Mouse (Mus musculus) left cerebral cortex, adult 18-20 months (tissue): ENCODE data around the gene Pgc. TPM values are rescaled to one million over a fixed set of nuclear protein-coding genes. Genes with fewer than 3 reads are reported as not detected.

Experiments
- DNase-seq, 2 experiments: peaks; one replicate each; pipeline ENCODE4 v3.0.0; 2021 to 2022; ENCODE audit warnings: low spot score in 2 of 2, mixed read lengths in 1 of 2
- total RNA-seq, 2 experiments: library from RNA; stranded (reverse); gene quantifications; 2 replicates each; pipeline ENCODE4 v1.2.3; 2021

Gene Pgc
- total RNA-seq, 2 experiments from 2014 or later, result not detected

DNA sequence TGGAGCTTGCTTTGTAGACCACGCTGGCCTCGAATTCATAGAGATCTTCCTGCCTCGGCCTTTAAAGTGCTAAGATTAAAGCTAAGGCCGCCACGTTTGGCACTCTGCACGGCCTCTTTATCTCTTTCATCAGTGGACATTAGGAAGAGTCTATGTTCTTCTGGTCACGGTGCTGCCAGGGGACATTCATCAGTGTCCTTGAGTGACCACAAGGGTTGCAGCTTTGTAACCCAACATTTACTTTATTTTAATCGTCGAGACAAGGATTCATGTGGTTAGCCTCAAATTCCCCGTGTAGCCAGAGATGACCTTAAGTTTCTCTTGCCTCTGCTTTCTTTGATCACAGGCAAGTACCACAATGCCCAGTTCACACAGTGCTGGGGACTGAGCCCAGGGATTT, 53.8 kb downstream of the Pgc start:
- no peak for DNase-seq

DNA sequence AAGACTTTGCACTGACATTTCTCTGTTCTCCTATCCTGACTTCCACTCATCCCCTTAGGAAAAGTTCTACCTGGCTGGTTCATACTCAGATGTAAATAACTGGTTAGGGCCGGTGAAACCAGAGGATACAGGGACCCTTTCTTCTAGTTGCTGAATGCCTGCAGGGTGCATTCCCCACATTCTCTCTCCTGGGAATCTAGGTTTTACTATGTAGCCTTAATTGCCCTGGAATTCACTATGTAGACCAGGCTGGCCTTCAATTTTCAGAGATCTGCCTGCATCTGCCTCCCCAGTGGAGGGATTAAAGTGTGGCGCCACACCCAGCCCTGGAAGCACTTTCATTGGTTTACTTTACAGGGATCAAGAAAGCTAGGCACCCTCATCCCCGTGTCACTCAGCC, 55.8 kb downstream of the Pgc start:
- DNase-seq, result no peak

DNA sequence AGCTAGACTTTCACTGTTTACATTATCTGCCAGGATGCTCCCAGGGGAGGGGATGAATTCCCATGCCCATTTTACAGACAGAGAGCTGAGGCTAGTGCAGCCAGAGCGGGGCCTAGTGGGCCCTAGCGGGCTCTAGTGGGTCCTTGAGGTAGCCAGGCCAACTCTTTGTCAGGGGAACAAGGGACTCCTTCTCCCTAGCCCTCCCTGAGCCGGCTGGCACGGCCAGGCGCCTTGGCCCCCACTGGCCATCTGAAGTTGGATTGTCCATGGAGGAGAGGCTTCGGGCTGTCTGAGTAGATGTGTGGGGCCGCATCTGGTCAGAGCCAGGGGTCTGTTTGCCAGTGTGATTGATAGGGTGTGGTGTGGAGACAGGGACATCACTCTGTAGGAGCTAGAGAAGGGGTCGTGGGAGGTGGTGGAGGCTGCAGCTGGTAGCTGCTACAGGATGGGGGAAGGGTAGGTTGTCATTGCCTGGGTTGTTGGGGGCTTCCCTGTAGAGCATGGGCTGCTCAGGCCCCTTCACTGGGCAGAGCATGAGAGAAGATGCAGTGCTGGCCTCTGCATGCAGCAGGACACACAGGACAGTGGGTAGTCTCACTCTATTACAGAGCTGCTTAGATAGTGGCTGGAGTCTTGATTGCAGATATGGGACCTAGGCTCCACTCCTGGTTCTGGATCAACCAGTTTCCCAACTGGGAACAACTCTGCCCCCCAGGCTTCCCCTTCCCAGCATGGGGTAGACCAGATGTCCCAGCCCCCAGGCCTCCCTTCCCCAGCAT, 57.0 kb downstream of the Pgc start:
- DNase-seq, result no peak

Other genes with a start within 250 kb of the Pgc start
- gene Taf8, start 224.6 kb upstream of the Pgc start, total RNA-seq, result 10 to 100 TPM; 16.8 to 19.1 TPM
- gene Ccnd3, start 221.8 kb upstream of the Pgc start, total RNA-seq, result 10 to 100 TPM; 33.6 to 40.7 TPM
- gene Bysl, start 115.3 kb upstream of the Pgc start, total RNA-seq, result 10 to 100 TPM; 18.3 to 18.7 TPM
- gene Med20, start 115.3 kb upstream of the Pgc start, total RNA-seq, result 10 to 100 TPM; 33.0 to 33.5 TPM
- 1 to 10 TPM; 3.3 to 8.3 TPM for gene Gm20517, start 115.3 kb upstream of the Pgc start, total RNA-seq
- 10 to 100 TPM in 1 of 2 experiments, 1 to 10 TPM in 1; 8.0 to 11.3 TPM for gene Usp49, start 96.2 kb upstream of the Pgc start, total RNA-seq
- gene Tomm6, start 38.5 kb upstream of the Pgc start, total RNA-seq, result 100 to 1,000 TPM; 205 to 227 TPM
- 10 to 100 TPM; 32.2 to 37.0 TPM for gene Frs3, start 37.8 kb upstream of the Pgc start, total RNA-seq
- 1 to 10 TPM; 4.1 to 5.3 TPM for gene Gm21981, start 32.4 kb upstream of the Pgc start, total RNA-seq
- gene Prickle4, start 32.1 kb upstream of the Pgc start, total RNA-seq, result 1 to 10 TPM; 2.5 to 4.5 TPM
- gene Tfeb, start 10.2 kb downstream of the Pgc start, total RNA-seq, result 10 to 100 TPM; 10.4 to 13.5 TPM
- under 1 TPM in 1 of 2 experiments, not detected in 1; 0.88 TPM for gene Mdfi, start 107.8 kb downstream of the Pgc start, total RNA-seq
- gene Foxp4, start 197.8 kb downstream of the Pgc start, total RNA-seq, result 10 to 100 TPM; 47.6 to 47.8 TPM